Mouse (Mus musculus): Measurements from ENCODE around the gene Gga1. TPM values are rescaled to one million over a fixed set of nuclear protein-coding genes. Genes with fewer than 3 reads are reported as not detected.

Gene Gga1
- polyA plus RNA-seq, 1 experiment from 2014 or later: 36.4 TPM

GRCm38 (mm10) chr15:78927788-78928457 lies 50.9 kb downstream of the Gga1 start:
- peak overlapping the region; percentile 57 for H3K4me2 ChIP-seq (ENCODE audit: low read depth)
- peak overlapping the region; percentile 37; the same call in 1 of the 2 replicates for H3K9ac ChIP-seq (ENCODE audit: low read length)
- H3K36me3 ChIP-seq (ENCODE audit: control insufficient read depth, insufficient read depth, low read length): no peaks in the 10 kb centered on the region
- peaks cover 23% of the 10 kb centered on the region for H3K4me1 ChIP-seq (ENCODE audit: control insufficient read depth, insufficient read depth, low read length)
- DNase-seq (ENCODE audit: low spot score) (peak; percentile 77), ATAC-seq (ENCODE audit: insufficient read depth, low FRiP score, low TSS enrichment) (peak; percentile 43; the same call in 1 of the 2 replicates)
- peak overlapping the region; percentile 30 for H3K4me3 ChIP-seq (ENCODE audit: low read depth, low read length)
- 0 out of 2 replicates have a peak overlapping the region, but pooled peaks have one; percentile 3 for H3K27ac ChIP-seq (ENCODE audit: low read depth, low read length)
- H3K9me3 ChIP-seq (ENCODE audit: control insufficient read depth, low read length): no peaks in the 10 kb centered on the region
- peaks cover 4% of the 10 kb centered on the region; the same call in 1 of the 2 replicates for H3K27me3 ChIP-seq (ENCODE audit: control insufficient read depth, insufficient read depth, low read length)
- 1% methylated on average over 27 of the region's 35 CpGs for WGBS

- no peak overlapping the region for H3K27ac ChIP-seq (ENCODE audit: low read depth, low read length)
- peak overlapping the region; percentile 57 for H3K4me2 ChIP-seq (ENCODE audit: low read depth)
- ATAC-seq (ENCODE audit: insufficient read depth, low FRiP score, low TSS enrichment): no peak
- WGBS: 48% methylated on average over 8 of the region's 8 CpGs
- H3K27me3 ChIP-seq (ENCODE audit: control insufficient read depth, insufficient read depth, low read length): peaks cover 4% of the 10 kb centered on the region; the same call in 1 of the 2 replicates
- no peak for DNase-seq (ENCODE audit: low spot score)
- no peaks in the 10 kb centered on the region for H3K9me3 ChIP-seq (ENCODE audit: control insufficient read depth, low read length)
- peaks cover 23% of the 10 kb centered on the region for H3K4me1 ChIP-seq (ENCODE audit: control insufficient read depth, insufficient read depth, low read length)
- H3K9ac ChIP-seq (ENCODE audit: low read length): no peak overlapping the region
- no peak overlapping the region for H3K4me3 ChIP-seq (ENCODE audit: low read depth, low read length)
- no peaks in the 10 kb centered on the region for H3K36me3 ChIP-seq (ENCODE audit: control insufficient read depth, insufficient read depth, low read length)
Measured at GRCm38 (mm10) chr15:78928539-78928938, 51.5 kb downstream of the Gga1 start.

DNA sequence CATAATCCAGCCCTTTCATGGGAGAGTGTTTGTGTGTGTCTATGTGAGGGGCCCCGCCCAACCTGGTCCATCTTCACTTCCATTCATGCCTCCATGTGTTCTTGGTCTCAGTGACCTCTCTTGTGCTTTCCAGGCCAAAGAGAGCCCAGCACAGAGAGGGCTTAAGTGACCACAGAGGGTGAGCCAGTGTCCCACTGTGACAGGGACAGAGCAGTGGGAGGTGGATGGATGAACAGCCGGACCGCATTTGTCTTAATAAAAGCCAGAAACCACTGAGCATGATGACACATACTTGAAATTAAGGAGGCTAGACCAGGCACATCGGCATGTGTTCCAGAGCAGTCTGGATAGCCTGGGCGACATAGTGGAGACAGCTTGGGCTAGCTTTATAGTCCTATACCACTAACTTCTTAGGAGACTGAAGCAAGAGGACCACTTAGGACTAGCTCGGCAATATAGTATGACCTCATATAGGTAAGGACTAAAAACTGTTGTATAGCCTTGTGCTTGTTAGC lies 53.3 kb downstream of the Gga1 start:
- Histone ChIP-seq H3K9ac (ENCODE audit: low read length) (no peak overlapping the region), H3K9me3 (ENCODE audit: control insufficient read depth, low read length) (no peaks in the 10 kb centered on the region), H3K36me3 (ENCODE audit: control insufficient read depth, insufficient read depth, low read length) (no peaks in the 10 kb centered on the region), H3K27me3 (ENCODE audit: control insufficient read depth, insufficient read depth, low read length) (peaks cover 4% of the 10 kb centered on the region; the same call in 1 of the 2 replicates), H3K27ac (ENCODE audit: low read depth, low read length) (no peak overlapping the region), H3K4me1 (ENCODE audit: control insufficient read depth, insufficient read depth, low read length) (peaks cover 23% of the 10 kb centered on the region), H3K4me3 (ENCODE audit: low read depth, low read length) (no peak overlapping the region), H3K4me2 (ENCODE audit: low read depth) (no peak overlapping the region)
- DNase-seq (ENCODE audit: low spot score) (no peak), ATAC-seq (ENCODE audit: insufficient read depth, low FRiP score, low TSS enrichment) (no peak)
- WGBS: 92% methylated on average over 6 of the region's 6 CpGs

- no peak for DNase-seq (ENCODE audit: low spot score)
- Histone ChIP-seq H3K27me3 (ENCODE audit: control insufficient read depth, insufficient read depth, low read length) (peaks cover 4% of the 10 kb centered on the region; the same call in 1 of the 2 replicates), H3K4me1 (ENCODE audit: control insufficient read depth, insufficient read depth, low read length) (peaks cover 25% of the 10 kb centered on the region), H3K9me3 (ENCODE audit: control insufficient read depth, low read length) (no peaks in the 10 kb centered on the region), H3K36me3 (ENCODE audit: control insufficient read depth, insufficient read depth, low read length) (no peaks in the 10 kb centered on the region), H3K4me3 (ENCODE audit: low read depth, low read length) (no peak overlapping the region), H3K4me2 (ENCODE audit: low read depth) (no peak overlapping the region), H3K27ac (ENCODE audit: low read depth, low read length) (no peak overlapping the region), H3K9ac (ENCODE audit: low read length) (no peak overlapping the region)
- no peak for ATAC-seq (ENCODE audit: insufficient read depth, low FRiP score, low TSS enrichment)
- 83% methylated on average over 7 of the region's 7 CpGs for WGBS
Measured at GRCm38 (mm10) chr15:78930801-78931426, 53.9 kb downstream of the Gga1 start.

- DNase-seq (ENCODE audit: low spot score): no peak
- no peak overlapping the region for H3K4me2 ChIP-seq (ENCODE audit: low read depth)
- peaks cover 23% of the 10 kb centered on the region for H3K4me1 ChIP-seq (ENCODE audit: control insufficient read depth, insufficient read depth, low read length)
- ATAC-seq (ENCODE audit: insufficient read depth, low FRiP score, low TSS enrichment): no peak
- WGBS: 32% methylated on average over 3 of the region's 3 CpGs
- no peaks in the 10 kb centered on the region for H3K36me3 ChIP-seq (ENCODE audit: control insufficient read depth, insufficient read depth, low read length)
- no peak overlapping the region for H3K9ac ChIP-seq (ENCODE audit: low read length)
- H3K27me3 ChIP-seq (ENCODE audit: control insufficient read depth, insufficient read depth, low read length): peaks cover 4% of the 10 kb centered on the region; the same call in 1 of the 2 replicates
- no peak overlapping the region for H3K27ac ChIP-seq (ENCODE audit: low read depth, low read length)
- H3K9me3 ChIP-seq (ENCODE audit: control insufficient read depth, low read length): no peaks in the 10 kb centered on the region
- no peak overlapping the region for H3K4me3 ChIP-seq (ENCODE audit: low read depth, low read length)
Measured at GRCm38 (mm10) chr15:78931577-78931976, 54.6 kb downstream of the Gga1 start.

GRCm38 (mm10) chr15:78934784-78935320 lies 57.9 kb downstream of the Gga1 start, which contains the start of gene Nol12:
Gene Nol12, plus strand, starts transcription at chr15:78934933.
- Histone ChIP-seq H3K9me3 (ENCODE audit: control insufficient read depth, low read length) (no peaks in the 10 kb centered on the region), H3K27me3 (ENCODE audit: control insufficient read depth, insufficient read depth, low read length) (no peaks in the 10 kb centered on the region), H3K36me3 (ENCODE audit: control insufficient read depth, insufficient read depth, low read length) (peaks cover 10% of the 10 kb centered on the region), H3K4me1 (ENCODE audit: control insufficient read depth, insufficient read depth, low read length) (peaks cover 8% of the 10 kb centered on the region), H3K27ac (ENCODE audit: low read depth, low read length) (peak within 1 kb of the TSS; percentile 53; the same call in 1 of the 2 replicates), H3K4me3 (ENCODE audit: low read depth, low read length) (peak within 1 kb of the TSS; percentile 81), H3K4me2 (ENCODE audit: low read depth) (peak within 1 kb of the TSS; percentile 85), H3K9ac (ENCODE audit: low read length) (peak within 1 kb of the TSS; percentile 80)
- ATAC-seq (ENCODE audit: insufficient read depth, low FRiP score, low TSS enrichment) (peak; percentile 82), DNase-seq (ENCODE audit: low spot score) (peak; percentile 88)
- WGBS: under 1% methylated on average over 42 of the region's 42 CpGs

- Histone ChIP-seq H3K27ac (ENCODE audit: low read depth, low read length) (no peak overlapping the region), H3K4me3 (ENCODE audit: low read depth, low read length) (no peak overlapping the region)
- 95% methylated on average over 12 of the region's 12 CpGs for WGBS
Measured at GRCm38 (mm10) chr15:78936403-78936802, 59.4 kb downstream of the Gga1 start.

DNA sequence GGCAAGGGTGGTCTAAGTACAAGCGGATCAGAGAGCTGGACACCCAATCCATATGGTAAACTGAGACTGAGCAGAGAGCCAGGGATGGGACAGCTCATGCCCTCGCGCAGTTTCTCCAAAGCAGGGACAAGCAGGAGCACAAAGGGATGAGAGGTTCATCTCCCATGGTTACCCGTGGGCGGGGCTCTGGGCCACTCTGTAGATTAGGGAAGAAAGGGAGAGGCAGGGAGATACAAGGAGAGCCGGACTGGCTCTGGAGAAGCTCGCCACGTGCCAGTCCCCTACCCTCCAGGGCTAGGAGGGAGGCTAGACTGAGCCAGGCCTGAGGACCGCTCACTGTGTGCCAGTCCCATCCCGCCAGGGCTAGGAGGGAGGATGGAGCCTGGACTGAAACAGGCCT lies 60.3 kb downstream of the Gga1 start:
- no peak overlapping the region for H3K27ac ChIP-seq (ENCODE audit: low read depth, low read length)
- no peak overlapping the region for H3K4me3 ChIP-seq (ENCODE audit: low read depth, low read length)
- H3K4me1 ChIP-seq (ENCODE audit: control insufficient read depth, insufficient read depth, low read length): peaks cover 8% of the 10 kb centered on the region
- peaks cover 21% of the 10 kb centered on the region for H3K36me3 ChIP-seq (ENCODE audit: control insufficient read depth, insufficient read depth, low read length)
- 89% methylated on average over 10 of the region's 10 CpGs for WGBS
- no peak overlapping the region for H3K9ac ChIP-seq (ENCODE audit: low read length)
- H3K27me3 ChIP-seq (ENCODE audit: control insufficient read depth, insufficient read depth, low read length): no peaks in the 10 kb centered on the region
- no peaks in the 10 kb centered on the region for H3K9me3 ChIP-seq (ENCODE audit: control insufficient read depth, low read length)
- H3K4me2 ChIP-seq (ENCODE audit: low read depth): no peak overlapping the region
- ATAC-seq (ENCODE audit: insufficient read depth, low FRiP score, low TSS enrichment) (no peak), DNase-seq (ENCODE audit: low spot score) (no peak)

More at GRCm38 (mm10) chr15:78936403-78936802, 59.4 kb downstream of the Gga1 start:
- H3K36me3 ChIP-seq (ENCODE audit: control insufficient read depth, insufficient read depth, low read length): peaks cover 19% of the 10 kb centered on the region
- H3K4me1 ChIP-seq (ENCODE audit: control insufficient read depth, insufficient read depth, low read length): peaks cover 8% of the 10 kb centered on the region
- H3K9ac ChIP-seq (ENCODE audit: low read length): no peak overlapping the region
- no peak overlapping the region for H3K4me2 ChIP-seq (ENCODE audit: low read depth)
- H3K27me3 ChIP-seq (ENCODE audit: control insufficient read depth, insufficient read depth, low read length): no peaks in the 10 kb centered on the region
- ATAC-seq (ENCODE audit: insufficient read depth, low FRiP score, low TSS enrichment) (no peak), DNase-seq (ENCODE audit: low spot score) (no peak)
- H3K9me3 ChIP-seq (ENCODE audit: control insufficient read depth, low read length): no peaks in the 10 kb centered on the region
